Mouse (Mus musculus): ENCODE measurements around the gene Sae1. TPM values are rescaled to one million over a fixed set of nuclear protein-coding genes. Genes with fewer than 3 reads are reported as not detected.

Sae1 gene
- polyA plus RNA-seq, 1 experiment from 2014 or later, result 434 TPM

- Histone ChIP-seq H3K36me3 (ENCODE audit: control insufficient read depth, insufficient read depth, low read length) (peaks cover 34% of the 10 kb centered on the region; the same call in 1 of the 2 replicates), H3K4me2 (ENCODE audit: low read depth, severe bottlenecking) (no peak overlapping the region), H3K9me3 (ENCODE audit: control insufficient read depth, low read length) (no peaks in the 10 kb centered on the region), H3K4me3 (ENCODE audit: low read depth, low read length) (no peak overlapping the region), H3K27ac (replicated peaks; ENCODE audit: low read depth, low read length) (no peak overlapping the region), H3K27me3 (ENCODE audit: control insufficient read depth, insufficient read depth, low read length) (no peaks in the 10 kb centered on the region), H3K9ac (ENCODE audit: low read length) (no peak overlapping the region), H3K4me1 (ENCODE audit: control insufficient read depth, insufficient read depth, low read length) (no peaks in the 10 kb centered on the region)
- DNase-seq (ENCODE audit: low spot score) (no peak), ATAC-seq (ENCODE audit: insufficient number of reproducible peaks, low FRiP score, low TSS enrichment, low read depth) (no peak)
- WGBS, result 90% methylated on average over 3 of the region's 3 CpGs
Measured at GRCm38 (mm10) chr7:16357602-16358001, 30.0 kb downstream of the Sae1 start.

- DNase-seq (ENCODE audit: low spot score), result no peak
- WGBS, result 98% methylated on average over 3 of the region's 3 CpGs
- Histone ChIP-seq H3K27ac (replicated peaks; ENCODE audit: low read depth, low read length) (no peak overlapping the region), H3K36me3 (ENCODE audit: control insufficient read depth, insufficient read depth, low read length) (peaks cover 31% of the 10 kb centered on the region; the same call in 1 of the 2 replicates), H3K4me1 (ENCODE audit: control insufficient read depth, insufficient read depth, low read length) (no peaks in the 10 kb centered on the region), H3K9me3 (ENCODE audit: control insufficient read depth, low read length) (no peaks in the 10 kb centered on the region), H3K4me3 (ENCODE audit: low read depth, low read length) (no peak overlapping the region), H3K9ac (ENCODE audit: low read length) (no peak overlapping the region), H3K4me2 (ENCODE audit: low read depth, severe bottlenecking) (no peak overlapping the region), H3K27me3 (ENCODE audit: control insufficient read depth, insufficient read depth, low read length) (no peaks in the 10 kb centered on the region)
- no peak for ATAC-seq (ENCODE audit: insufficient number of reproducible peaks, low FRiP score, low TSS enrichment, low read depth)
Measured at GRCm38 (mm10) chr7:16355854-16356594, 31.6 kb downstream of the Sae1 start.

DNA sequence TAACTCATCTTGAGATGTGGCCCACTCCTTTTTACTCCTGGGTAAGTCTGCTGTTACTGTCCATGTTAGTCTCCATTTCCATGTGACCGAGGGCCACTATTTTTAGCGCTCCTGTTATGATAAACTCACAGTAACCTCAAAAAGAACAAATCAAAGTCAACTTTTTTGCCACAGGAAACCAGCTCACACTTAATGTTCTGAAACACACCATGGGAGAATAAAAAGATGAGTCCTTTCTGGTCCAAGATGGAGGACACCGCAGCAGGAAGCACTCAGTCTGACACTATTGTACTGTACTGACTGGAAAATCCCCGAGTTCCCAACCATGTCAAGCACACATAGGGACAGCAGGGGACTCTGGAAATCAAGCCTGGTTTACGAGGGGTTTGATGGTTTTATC is 37.6 kb downstream of the Sae1 start:
- Histone ChIP-seq H3K4me1 (ENCODE audit: control insufficient read depth, insufficient read depth, low read length) (no peaks in the 10 kb centered on the region), H3K4me2 (ENCODE audit: low read depth, severe bottlenecking) (no peak overlapping the region), H3K27ac (replicated peaks; ENCODE audit: low read depth, low read length) (no peak overlapping the region), H3K27me3 (ENCODE audit: control insufficient read depth, insufficient read depth, low read length) (no peaks in the 10 kb centered on the region), H3K9ac (ENCODE audit: low read length) (no peak overlapping the region), H3K36me3 (ENCODE audit: control insufficient read depth, insufficient read depth, low read length) (peaks cover 19% of the 10 kb centered on the region), H3K9me3 (ENCODE audit: control insufficient read depth, low read length) (no peaks in the 10 kb centered on the region), H3K4me3 (ENCODE audit: low read depth, low read length) (no peak overlapping the region)
- ATAC-seq (ENCODE audit: insufficient number of reproducible peaks, low FRiP score, low TSS enrichment, low read depth) (no peak), DNase-seq (ENCODE audit: low spot score) (no peak)
- WGBS, result 84% methylated on average over 5 of the region's 5 CpGs

GRCm38 (mm10) chr7:16345297-16345696 is 42.3 kb downstream of the Sae1 start:
- DNase-seq (ENCODE audit: low spot score), result no peak
- H3K4me1 ChIP-seq (ENCODE audit: control insufficient read depth, insufficient read depth, low read length), result no peaks in the 10 kb centered on the region
- no peak overlapping the region for H3K4me3 ChIP-seq (ENCODE audit: low read depth, low read length)
- H3K9me3 ChIP-seq (ENCODE audit: control insufficient read depth, low read length), result no peaks in the 10 kb centered on the region
- no peak overlapping the region for H3K4me2 ChIP-seq (ENCODE audit: low read depth, severe bottlenecking)
- no peaks in the 10 kb centered on the region for H3K27me3 ChIP-seq (ENCODE audit: control insufficient read depth, insufficient read depth, low read length)
- WGBS, result 89% methylated on average over 4 of the region's 4 CpGs
- no peak overlapping the region for H3K27ac ChIP-seq (replicated peaks; ENCODE audit: low read depth, low read length)
- peaks cover 13% of the 10 kb centered on the region for H3K36me3 ChIP-seq (ENCODE audit: control insufficient read depth, insufficient read depth, low read length)
- ATAC-seq (ENCODE audit: insufficient number of reproducible peaks, low FRiP score, low TSS enrichment, low read depth), result no peak
- no peak overlapping the region for H3K9ac ChIP-seq (ENCODE audit: low read length)

DNA sequence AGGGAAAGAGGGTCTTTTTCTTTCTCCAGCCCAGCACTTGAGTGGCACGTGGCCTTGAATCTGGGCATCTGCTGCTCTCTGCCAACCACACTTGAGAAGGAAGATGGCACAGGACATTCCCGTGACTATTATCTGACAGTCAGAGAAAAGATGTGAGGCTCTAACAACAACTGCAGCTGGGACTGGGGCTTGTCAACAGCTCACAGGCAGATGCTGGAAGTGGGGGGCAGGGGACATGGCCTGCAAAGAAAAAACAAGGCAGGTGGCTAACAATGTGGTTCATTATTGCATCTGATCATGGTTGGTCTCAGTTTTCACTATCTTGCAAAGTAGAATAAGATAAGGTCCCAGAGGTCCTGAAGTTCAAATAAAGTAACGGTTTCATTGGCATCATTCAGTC is 43.0 kb downstream of the Sae1 start:
- H3K9me3 ChIP-seq (ENCODE audit: control insufficient read depth, low read length), result no peaks in the 10 kb centered on the region
- H3K4me2 ChIP-seq (ENCODE audit: low read depth, severe bottlenecking), result no peak overlapping the region
- H3K9ac ChIP-seq (ENCODE audit: low read length), result no peak overlapping the region
- H3K4me3 ChIP-seq (ENCODE audit: low read depth, low read length), result no peak overlapping the region
- no peak overlapping the region for H3K27ac ChIP-seq (replicated peaks; ENCODE audit: low read depth, low read length)
- 90% methylated on average over 3 of the region's 3 CpGs for WGBS
- DNase-seq (ENCODE audit: low spot score) (no peak), ATAC-seq (ENCODE audit: insufficient number of reproducible peaks, low FRiP score, low TSS enrichment, low read depth) (no peak)
- H3K36me3 ChIP-seq (ENCODE audit: control insufficient read depth, insufficient read depth, low read length), result peaks cover 13% of the 10 kb centered on the region
- H3K4me1 ChIP-seq (ENCODE audit: control insufficient read depth, insufficient read depth, low read length), result no peaks in the 10 kb centered on the region
- no peaks in the 10 kb centered on the region for H3K27me3 ChIP-seq (ENCODE audit: control insufficient read depth, insufficient read depth, low read length)

- ATAC-seq (ENCODE audit: insufficient number of reproducible peaks, low FRiP score, low TSS enrichment, low read depth) (no peak), DNase-seq (ENCODE audit: low spot score) (no peak)
- Histone ChIP-seq H3K36me3 (ENCODE audit: control insufficient read depth, insufficient read depth, low read length) (peaks cover 19% of the 10 kb centered on the region), H3K27me3 (ENCODE audit: control insufficient read depth, insufficient read depth, low read length) (no peaks in the 10 kb centered on the region), H3K27ac (replicated peaks; ENCODE audit: low read depth, low read length) (no peak overlapping the region), H3K4me3 (ENCODE audit: low read depth, low read length) (no peak overlapping the region), H3K9me3 (ENCODE audit: control insufficient read depth, low read length) (no peaks in the 10 kb centered on the region), H3K4me2 (ENCODE audit: low read depth, severe bottlenecking) (no peak overlapping the region), H3K9ac (ENCODE audit: low read length) (no peak overlapping the region), H3K4me1 (ENCODE audit: control insufficient read depth, insufficient read depth, low read length) (no peaks in the 10 kb centered on the region)
- WGBS, result 87% methylated on average over 2 of the region's 2 CpGs
Measured at GRCm38 (mm10) chr7:16337733-16338132, 49.9 kb downstream of the Sae1 start.

GRCm38 (mm10) chr7:16329146-16329545 is 58.5 kb downstream of the Sae1 start:
- no peak for DNase-seq (ENCODE audit: low spot score)
- Histone ChIP-seq H3K4me3 (ENCODE audit: low read depth, low read length) (no peak overlapping the region), H3K4me2 (ENCODE audit: low read depth, severe bottlenecking) (no peak overlapping the region), H3K27ac (replicated peaks; ENCODE audit: low read depth, low read length) (no peak overlapping the region), H3K9ac (ENCODE audit: low read length) (no peak overlapping the region), H3K4me1 (ENCODE audit: control insufficient read depth, insufficient read depth, low read length) (0 out of 2 replicates have a peak, but pooled peaks cover 3% of the 10 kb centered on the region), H3K9me3 (ENCODE audit: control insufficient read depth, low read length) (no peaks in the 10 kb centered on the region), H3K36me3 (ENCODE audit: control insufficient read depth, insufficient read depth, low read length) (peaks cover 24% of the 10 kb centered on the region), H3K27me3 (ENCODE audit: control insufficient read depth, insufficient read depth, low read length) (no peaks in the 10 kb centered on the region)
- ATAC-seq (ENCODE audit: insufficient number of reproducible peaks, low FRiP score, low TSS enrichment, low read depth), result no peak
- WGBS, result 70% methylated on average over 3 of the region's 3 CpGs

GRCm38 (mm10) chr7:16326607-16326971 is 61.0 kb downstream of the Sae1 start:
- peaks cover 21% of the 10 kb centered on the region for H3K36me3 ChIP-seq (ENCODE audit: control insufficient read depth, insufficient read depth, low read length)
- DNase-seq (ENCODE audit: low spot score), result no peak
- ATAC-seq (ENCODE audit: insufficient number of reproducible peaks, low FRiP score, low TSS enrichment, low read depth), result no peak

More at GRCm38 (mm10) chr7:16326607-16326971, 61.0 kb downstream of the Sae1 start:
- no peaks in the 10 kb centered on the region for H3K27me3 ChIP-seq (ENCODE audit: control insufficient read depth, insufficient read depth, low read length)
- no peak overlapping the region for H3K4me3 ChIP-seq (ENCODE audit: low read depth, low read length)
- H3K27ac ChIP-seq (replicated peaks; ENCODE audit: low read depth, low read length), result no peak overlapping the region
- H3K9ac ChIP-seq (ENCODE audit: low read length), result no peak overlapping the region
- no peaks in the 10 kb centered on the region for H3K9me3 ChIP-seq (ENCODE audit: control insufficient read depth, low read length)
- H3K4me2 ChIP-seq (ENCODE audit: low read depth, severe bottlenecking), result no peak overlapping the region
- H3K4me1 ChIP-seq (ENCODE audit: control insufficient read depth, insufficient read depth, low read length), result 0 out of 2 replicates have a peak, but pooled peaks cover 3% of the 10 kb centered on the region
- 97% methylated on average over 2 of the region's 2 CpGs for WGBS

All from limb, embryonic 11.5 days (tissue).